ENCODE assay signal across 21 mouse cellular contexts in the genomic region with DNA sequence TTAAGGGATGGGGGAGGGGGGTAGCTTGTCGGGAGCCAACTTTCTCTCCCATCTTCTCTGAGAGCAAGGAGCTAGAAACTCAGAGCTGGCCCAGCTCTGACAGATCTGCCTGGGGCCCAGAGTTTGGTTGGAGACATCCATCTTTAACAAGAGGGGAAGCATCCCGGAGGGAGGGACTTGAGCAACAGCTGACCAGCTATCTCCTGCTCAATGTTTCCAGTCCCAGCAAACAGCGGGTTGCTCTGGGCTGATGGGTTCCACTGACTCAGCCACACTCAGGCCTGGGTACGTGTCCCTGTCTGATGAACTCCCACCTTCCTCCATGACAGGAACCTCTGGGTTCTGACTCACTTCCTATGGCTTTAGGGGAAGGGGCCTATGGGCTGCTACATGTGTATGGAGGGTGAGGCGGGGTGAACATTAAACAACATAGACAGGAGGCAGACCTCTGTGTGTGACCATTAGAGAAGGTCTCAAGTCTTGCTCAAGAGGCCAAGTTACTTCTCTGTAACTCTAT. TPM values are rescaled to one million over a fixed set of nuclear protein-coding genes. Genes with fewer than 3 reads are reported as not detected.
DNase-seq lines count a peak whose midpoint lies in the region; ATAC-seq lines count a peak whose summit lies in the region.
"Had no signal": no experiment of that assay in that cellular context is flagged by ENCODE, and none has a peak within 500 bp of the region (broad histone marks: within the 10 kb centered on the region; RNA-seq: fewer than 3 reads in every experiment).

No protein-coding gene starts in this region.

- no peak for DNase-seq in liver, embryonic 11.5 days (ENCODE audit: low spot score)
- peak; percentile 18 for DNase-seq in thymus, postnatal 0 days (ENCODE audit: low spot score)
- DNase-seq in thymus, adult 18-20 months, result no peak
- no peak for DNase-seq in layer of hippocampus, adult 11-12 months (ENCODE audit: low spot score)
- DNase-seq in right cerebral cortex, postnatal 14 days, result no peak
- DNase-seq: B cell, adult 2 months; cerebellum, postnatal 10 days; embryo, embryonic 11 days; gastrocnemius, adult 2 months; heart, adult 11 months; kidney, adult 8-10 months; kidney, postnatal 4 days had no signal

- peaks cover 3% of the 10 kb centered on the region; the same call in 1 of the 2 replicates for H3K4me1 ChIP-seq in liver, embryonic 15.5 days (replicated peaks)
- H3K4me1 ChIP-seq in liver, embryonic 11.5 days (replicated peaks; ENCODE audit: control insufficient read depth, insufficient read depth, low read length), result 0 out of 2 replicates have a peak, but pooled peaks cover 2% of the 10 kb centered on the region

- no peak overlapping the region for H3K4me2 ChIP-seq in liver, embryonic 15.5 days
- no peak overlapping the region for H3K4me2 ChIP-seq in liver, embryonic 11.5 days
- H3K4me2 ChIP-seq: limb, embryonic 15.5 days; midbrain, embryonic 12.5 days; stomach, embryonic 15.5 days had no signal

- no peaks in the 10 kb centered on the region for H3K27me3 ChIP-seq in liver, embryonic 15.5 days
- H3K27me3 ChIP-seq in liver, embryonic 11.5 days (replicated peaks; ENCODE audit: control insufficient read depth, insufficient read depth, low read length), result no peaks in the 10 kb centered on the region
- H3K27me3 ChIP-seq: limb, embryonic 15.5 days; midbrain, embryonic 12.5 days; stomach, embryonic 15.5 days had no signal

- WGBS in liver, embryonic 15.5 days (ENCODE audit: insufficient replicate concordance), result 39% methylated on average over 5 of the region's 5 CpGs
- 49% methylated on average over 5 of the region's 5 CpGs for WGBS in liver, embryonic 11.5 days

- H3K9me3 ChIP-seq in liver, embryonic 15.5 days (replicated peaks), result no peaks in the 10 kb centered on the region
- H3K9me3 ChIP-seq in liver, embryonic 11.5 days (ENCODE audit: control insufficient read depth, low read length), result no peaks in the 10 kb centered on the region
- H3K9me3 ChIP-seq: limb, embryonic 15.5 days; midbrain, embryonic 12.5 days; stomach, embryonic 15.5 days had no signal

- no peak overlapping the region for H3K9ac ChIP-seq in liver, embryonic 15.5 days
- H3K9ac ChIP-seq in liver, embryonic 11.5 days (ENCODE audit: low read depth, low read length), result no peak overlapping the region
- H3K9ac ChIP-seq: limb, embryonic 15.5 days; midbrain, embryonic 12.5 days; stomach, embryonic 15.5 days had no signal

- no peaks in the 10 kb centered on the region for H3K36me3 ChIP-seq in liver, embryonic 15.5 days (replicated peaks)
- H3K36me3 ChIP-seq in liver, embryonic 11.5 days (ENCODE audit: control insufficient read depth, insufficient read depth, low read length), result no peaks in the 10 kb centered on the region
- H3K36me3 ChIP-seq: G1E; limb, embryonic 15.5 days; midbrain, embryonic 12.5 days; stomach, embryonic 15.5 days had no signal

- no peak overlapping the region for H3K4me3 ChIP-seq in liver, embryonic 15.5 days (replicated peaks)
- no peak overlapping the region for H3K4me3 ChIP-seq in liver, embryonic 11.5 days (ENCODE audit: low read depth, low read length)
- H3K4me3 ChIP-seq: gastrocnemius, adult 2 months; limb, embryonic 15.5 days; midbrain, embryonic 12.5 days; stomach, embryonic 15.5 days had no signal

- ATAC-seq in liver, embryonic 15.5 days (ENCODE audit: insufficient read depth), result no peak
- ATAC-seq in liver, embryonic 11.5 days (replicated peaks; ENCODE audit: low FRiP score), result no peak
- peak; percentile 35 for ATAC-seq in inflammation-experienced regulatory T-cells, adult 6 months
- ATAC-seq in frontal cortex, adult (ENCODE audit: low TSS enrichment), result no peak
- ATAC-seq: forebrain, embryonic 14.5 days had no signal

- H3K27ac ChIP-seq in liver, embryonic 15.5 days (replicated peaks), result peak overlapping the region; percentile 3; the same call in 1 of the 2 replicates
- H3K27ac ChIP-seq in liver, embryonic 11.5 days (ENCODE audit: low read depth, low read length), result no peak overlapping the region
- H3K27ac ChIP-seq: gastrocnemius, adult 2 months; limb, embryonic 15.5 days; midbrain, embryonic 12.5 days; stomach, embryonic 15.5 days had no signal

RNA-seq across cellular contexts. Expression of a gene that starts 8.6 kb away (rescaled TPM):
- 0.22 TPM in 1 of 2 replicates, not detected in the other for polyA plus RNA-seq in liver, embryonic 15.5 days (2015; fragmentation: Nextera tagmentation; extraction: Ambion mirVana)
- polyA plus RNA-seq in liver, embryonic 11.5 days (2014; fragmentation: Nextera tagmentation; extraction: Ambion mirVana), result 0.44 TPM in 2 replicates
- polyA plus RNA-seq in thymus, postnatal 0 days (2015; fragmentation: Nextera tagmentation; extraction: Ambion mirVana), result 0.31 and 0.52 TPM in 2 replicates
- 1 to 10 TPM in 2 of 3 experiments, under 1 TPM in 1; 0.79 to 3.3 (median 1.5) TPM for polyA plus RNA-seq in inflammation-experienced regulatory T-cells, adult 6 months (2017; shearing (Covaris generic))
- polyA plus RNA-seq: G1E; heart, embryonic 14.5 days had no signal

RNA-seq across cellular contexts. Expression of a gene that starts 44.3 kb away (rescaled TPM):
- polyA plus RNA-seq in liver, embryonic 15.5 days (2015; fragmentation: Nextera tagmentation; extraction: Ambion mirVana), result 11.0 and 11.4 TPM in 2 replicates
- 5.4 and 6.3 TPM in 2 replicates for polyA plus RNA-seq in liver, embryonic 11.5 days (2014; fragmentation: Nextera tagmentation; extraction: Ambion mirVana)
- 14.0 and 15.2 TPM in 2 replicates for polyA plus RNA-seq in thymus, postnatal 0 days (2015; fragmentation: Nextera tagmentation; extraction: Ambion mirVana)
- 100 to 1,000 TPM; 181 to 200 (median 196) TPM for polyA plus RNA-seq in inflammation-experienced regulatory T-cells, adult 6 months (2017; shearing (Covaris generic))

Comparison
In these comparisons a context has a peak if more than half of its experiments do, and no peak if none do; other contexts are left out.
1. RNA of a gene that starts 44.3 kb away (polyA plus RNA-seq): 181 to 200 TPM in inflammation-experienced regulatory T-cells, adult 6 months; 14.0 to 15.2 TPM in thymus, postnatal 0 days, 11.0 to 11.4 TPM in liver, embryonic 15.5 days and 5.4 to 6.3 TPM in liver, embryonic 11.5 days; every median in the first group is over 10 times any median in the second.